Mouse (Mus musculus): Measurements from ENCODE around the gene Macf1. TPM values are rescaled to one million over a fixed set of nuclear protein-coding genes. Genes with fewer than 3 reads are reported as not detected.
"Not testable (repeated sequence)": the region's sequence is repeated elsewhere in the genome, so short reads cannot be mapped to it uniquely, and the experiment has no call there.

The Macf1 gene
- polyA plus RNA-seq, 1 experiment from 2014 or later = 28.9 TPM

DNA sequence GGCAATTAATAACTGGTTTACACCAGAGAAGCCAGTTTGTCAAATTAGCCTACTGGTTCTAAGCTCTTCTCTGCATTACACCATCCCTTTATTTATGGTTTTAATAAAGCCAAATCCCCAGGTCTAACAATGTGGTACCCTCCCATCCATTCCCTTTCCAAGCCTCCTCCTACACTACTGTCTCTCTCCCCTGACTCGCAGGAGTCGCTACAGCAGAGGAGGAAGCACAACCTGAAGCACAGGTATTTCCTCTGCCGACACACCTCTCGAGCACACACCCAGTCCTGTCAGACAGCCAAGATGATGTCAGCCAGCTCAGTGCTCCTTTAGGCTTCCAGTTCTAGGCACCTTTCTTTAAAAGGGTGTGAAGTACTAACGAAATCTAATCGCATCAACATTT lies 47.0 kb downstream of the Macf1 start:
- Histone ChIP-seq H3K27ac (replicated peaks) (no peak overlapping the region), H3K4me3 (ENCODE audit: low read depth, low read length) (no peak overlapping the region), H3K4me2 (replicated peaks; ENCODE audit: low read depth) (no peak overlapping the region), H3K9me3 (ENCODE audit: control insufficient read depth, low read length) (no peaks in the 10 kb centered on the region), H3K27me3 (ENCODE audit: control insufficient read depth, insufficient read depth, low read length) (no peaks in the 10 kb centered on the region), H3K36me3 (ENCODE audit: control insufficient read depth, insufficient read depth, low read length) (no peaks in the 10 kb centered on the region), H3K4me1 (replicated peaks; ENCODE audit: control insufficient read depth, insufficient read depth) (no peaks in the 10 kb centered on the region), H3K9ac (ENCODE audit: low read length) (no peak overlapping the region)
- peak; percentile 82 for ATAC-seq (ENCODE audit: low FRiP score, low TSS enrichment)
- TF ChIP-seq CTCF (IDR thresholded peaks at IDR 0.05; ENCODE audit: low read depth) (no peak), EP300 (optimal IDR thresholded peaks at IDR 0.05) (peak; percentile 86)
- WGBS = 56% methylated on average over 6 of the region's 6 CpGs
- peak; percentile 82 for DNase-seq (ENCODE audit: low spot score)

DNA sequence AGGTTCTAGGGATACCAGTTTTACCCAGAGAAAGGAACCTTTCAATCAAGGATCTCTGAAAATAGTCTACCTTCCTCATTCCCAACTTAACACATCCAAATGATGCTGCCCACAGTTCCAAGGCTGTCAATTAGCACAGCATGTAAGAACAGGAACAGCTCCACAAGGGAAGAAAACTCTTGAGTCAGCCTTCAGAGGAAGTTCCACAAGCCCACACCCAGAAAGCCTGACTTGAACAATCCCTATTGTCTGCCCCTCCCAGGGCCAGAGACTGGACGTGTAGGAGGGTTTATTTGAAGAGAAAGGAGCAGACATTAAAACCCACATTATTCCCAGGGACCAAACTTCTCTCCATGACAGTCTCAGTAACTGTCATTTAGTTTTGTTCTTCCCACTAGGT lies 48.7 kb downstream of the Macf1 start:
- 0 out of 2 replicates have a peak overlapping the region, but pooled peaks have one; percentile 24 for H3K27ac ChIP-seq (replicated peaks)
- ATAC-seq (ENCODE audit: low FRiP score, low TSS enrichment) (no peak; the same call in 1 of the 2 replicates), DNase-seq (ENCODE audit: low spot score) (no peak)
- no peaks in the 10 kb centered on the region for H3K4me1 ChIP-seq (replicated peaks; ENCODE audit: control insufficient read depth, insufficient read depth)
- H3K36me3 ChIP-seq (ENCODE audit: control insufficient read depth, insufficient read depth, low read length) = no peaks in the 10 kb centered on the region; the same call in 1 of the 2 replicates
- no peaks in the 10 kb centered on the region for H3K27me3 ChIP-seq (ENCODE audit: control insufficient read depth, insufficient read depth, low read length)
- no peak for TF ChIP-seq CTCF (IDR thresholded peaks at IDR 0.05; ENCODE audit: low read depth)
- no peak overlapping the region for H3K4me3 ChIP-seq (ENCODE audit: low read depth, low read length)
- WGBS = 16% methylated on average over 1 of the region's 1 CpGs
- no peak overlapping the region for H3K9ac ChIP-seq (ENCODE audit: low read length)
- no peaks in the 10 kb centered on the region for H3K9me3 ChIP-seq (ENCODE audit: control insufficient read depth, low read length)
- H3K4me2 ChIP-seq (replicated peaks; ENCODE audit: low read depth) = no peak overlapping the region

DNA sequence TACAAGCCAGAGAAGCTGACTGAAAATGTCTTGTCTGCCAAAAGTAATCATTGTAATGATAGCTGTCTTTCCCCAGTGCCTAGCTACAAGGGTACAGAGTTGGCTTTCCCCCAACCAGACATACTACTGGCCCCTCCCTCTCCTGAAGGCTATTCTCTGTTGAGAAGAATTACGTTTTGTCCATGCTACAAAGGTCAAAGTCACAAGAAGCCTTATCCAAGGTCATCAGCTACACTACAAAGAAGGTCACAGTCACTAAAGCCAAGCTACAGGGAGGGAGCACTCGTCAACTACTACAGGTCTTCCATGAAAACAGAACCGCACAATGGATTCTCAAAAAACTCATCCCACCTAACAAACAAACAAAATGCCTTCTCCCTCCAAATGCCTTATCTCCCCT lies 49.7 kb downstream of the Macf1 start:
- no peak overlapping the region for H3K27ac ChIP-seq (replicated peaks)
- no peak overlapping the region for H3K4me3 ChIP-seq (ENCODE audit: low read depth, low read length)
- H3K4me2 ChIP-seq (replicated peaks; ENCODE audit: low read depth) = no peak overlapping the region
- ATAC-seq (ENCODE audit: low FRiP score, low TSS enrichment) (no peak), DNase-seq (ENCODE audit: low spot score) (no peak)
- WGBS = 71% methylated on average over 3 of the region's 3 CpGs
- no peak overlapping the region for H3K9ac ChIP-seq (ENCODE audit: low read length)
- TF ChIP-seq CTCF (IDR thresholded peaks at IDR 0.05; ENCODE audit: low read depth) = no peak
- TF ChIP-seq EP300 (optimal IDR thresholded peaks at IDR 0.05) = no peak
- H3K4me1 ChIP-seq (replicated peaks; ENCODE audit: control insufficient read depth, insufficient read depth) = no peaks in the 10 kb centered on the region
- H3K27me3 ChIP-seq (ENCODE audit: control insufficient read depth, insufficient read depth, low read length) = no peaks in the 10 kb centered on the region
- H3K9me3 ChIP-seq (ENCODE audit: control insufficient read depth, low read length) = no peaks in the 10 kb centered on the region
- H3K36me3 ChIP-seq (ENCODE audit: control insufficient read depth, insufficient read depth, low read length) = no peaks in the 10 kb centered on the region; the same call in 1 of the 2 replicates

DNA sequence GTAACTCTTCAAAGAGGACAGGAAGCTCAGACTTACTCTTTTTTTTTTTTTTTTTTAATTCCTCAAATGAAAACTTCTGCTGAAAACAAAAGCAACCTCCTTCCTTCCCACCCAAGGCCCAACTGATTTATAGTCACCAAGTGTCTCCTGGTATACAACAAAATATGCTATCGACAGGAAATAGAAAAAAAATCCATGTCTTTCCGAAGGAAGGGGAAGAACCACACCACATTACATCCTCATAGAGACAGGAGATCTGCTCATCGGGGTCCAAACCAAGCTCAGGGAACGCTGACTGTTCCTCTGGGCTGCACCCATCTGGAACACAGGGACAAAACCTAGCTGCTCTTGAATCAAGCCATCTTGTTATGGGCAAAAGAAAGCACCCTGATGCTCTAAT lies 50.3 kb downstream of the Macf1 start:
- Histone ChIP-seq H3K27me3 (ENCODE audit: control insufficient read depth, insufficient read depth, low read length) (no peaks in the 10 kb centered on the region), H3K9me3 (ENCODE audit: control insufficient read depth, low read length) (no peaks in the 10 kb centered on the region), H3K27ac (replicated peaks) (no peak overlapping the region), H3K36me3 (ENCODE audit: control insufficient read depth, insufficient read depth, low read length) (no peaks in the 10 kb centered on the region; the same call in 1 of the 2 replicates), H3K4me1 (replicated peaks; ENCODE audit: control insufficient read depth, insufficient read depth) (no peaks in the 10 kb centered on the region), H3K9ac (ENCODE audit: low read length) (no peak overlapping the region), H3K4me3 (ENCODE audit: low read depth, low read length) (no peak overlapping the region), H3K4me2 (replicated peaks; ENCODE audit: low read depth) (no peak overlapping the region)
- no peak for TF ChIP-seq CTCF (IDR thresholded peaks at IDR 0.05; ENCODE audit: low read depth)
- TF ChIP-seq EP300 (optimal IDR thresholded peaks at IDR 0.05) = no peak
- 85% methylated on average over 4 of the region's 4 CpGs for WGBS
- ATAC-seq (ENCODE audit: low FRiP score, low TSS enrichment) = no peak
- no peak for DNase-seq (ENCODE audit: low spot score)

- Histone ChIP-seq H3K9me3 (ENCODE audit: control insufficient read depth, low read length) (no peaks in the 10 kb centered on the region), H3K27me3 (ENCODE audit: control insufficient read depth, insufficient read depth, low read length) (no peaks in the 10 kb centered on the region), H3K9ac (ENCODE audit: low read length) (no peak overlapping the region), H3K27ac (replicated peaks) (0 out of 2 replicates have a peak overlapping the region, but pooled peaks have one; percentile 9), H3K36me3 (ENCODE audit: control insufficient read depth, insufficient read depth, low read length) (no peaks in the 10 kb centered on the region; the same call in 1 of the 2 replicates), H3K4me3 (ENCODE audit: low read depth, low read length) (no peak overlapping the region), H3K4me2 (replicated peaks; ENCODE audit: low read depth) (no peak overlapping the region), H3K4me1 (replicated peaks; ENCODE audit: control insufficient read depth, insufficient read depth) (no peaks in the 10 kb centered on the region)
- ATAC-seq (ENCODE audit: low FRiP score, low TSS enrichment) = peak; percentile 87; the same call in 1 of the 2 replicates
- WGBS = 27% methylated on average over 3 of the region's 3 CpGs
- no peak for TF ChIP-seq EP300 (optimal IDR thresholded peaks at IDR 0.05)
- peak; percentile 87 for TF ChIP-seq CTCF (IDR thresholded peaks at IDR 0.05; ENCODE audit: low read depth)
- peak; percentile 85 for DNase-seq (ENCODE audit: low spot score)
Observed at GRCm38 (mm10) chr4:123633370-123633769, 50.8 kb downstream of the Macf1 start.

- H3K9me3 ChIP-seq (ENCODE audit: control insufficient read depth, low read length); H3K4me1 ChIP-seq (replicated peaks; ENCODE audit: control insufficient read depth, insufficient read depth); H3K9ac ChIP-seq (ENCODE audit: low read length); H3K27me3 ChIP-seq (ENCODE audit: control insufficient read depth, insufficient read depth, low read length); ATAC-seq (ENCODE audit: low FRiP score, low TSS enrichment); H3K4me2 ChIP-seq (replicated peaks; ENCODE audit: low read depth); H3K4me3 ChIP-seq (ENCODE audit: low read depth, low read length); H3K27ac ChIP-seq (replicated peaks); DNase-seq (ENCODE audit: low spot score); H3K36me3 ChIP-seq (ENCODE audit: control insufficient read depth, insufficient read depth, low read length): not testable (repeated sequence)
- WGBS = 87% methylated on average over 5 of the region's 6 CpGs
Observed at GRCm38 (mm10) chr4:123632116-123632515, 52.0 kb downstream of the Macf1 start.

Data from stomach, postnatal 0 days (tissue).